In the genomic region with DNA sequence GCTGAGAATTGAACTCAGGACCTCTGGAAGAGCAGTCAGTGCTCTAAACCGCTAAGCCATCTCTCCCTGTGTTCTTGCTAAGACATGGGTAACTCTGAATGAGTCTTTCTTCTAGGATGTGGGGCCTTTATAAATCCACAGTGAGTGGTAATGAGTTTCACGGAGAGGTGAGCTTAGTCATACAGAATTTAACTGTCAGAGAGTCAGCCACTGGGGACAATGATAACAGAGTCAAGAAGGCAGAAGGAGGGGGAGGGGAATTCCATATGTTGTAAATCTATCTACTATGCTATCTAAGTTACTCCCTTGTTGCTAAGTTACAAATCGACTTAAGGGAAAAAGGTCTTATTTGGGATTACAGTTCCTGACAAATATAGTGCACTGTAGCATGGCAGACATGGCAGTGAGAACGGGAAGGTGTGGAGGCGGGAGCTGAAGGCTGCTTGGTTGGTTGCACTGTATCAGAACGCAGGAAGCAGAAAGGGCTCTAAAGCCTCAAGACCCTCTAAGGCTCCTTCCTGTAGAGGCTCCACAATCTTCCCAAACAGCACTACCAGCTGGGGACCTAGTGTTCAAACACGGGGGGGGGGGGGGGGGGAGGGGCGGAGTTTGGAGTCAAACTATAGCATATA, we compare ENCODE assay signal across 12 mouse cellular contexts. TPM values are rescaled to one million over a fixed set of nuclear protein-coding genes. Genes with fewer than 3 reads are reported as not detected.
DNase-seq lines count a peak whose midpoint lies in the region; ATAC-seq and TF ChIP-seq lines count a peak whose summit lies in the region.
"Had no signal": no experiment of that assay in that cellular context is flagged by ENCODE, and none has a peak within 500 bp of the region (broad histone marks: within the 10 kb centered on the region; RNA-seq: fewer than 3 reads in every experiment).

No protein-coding gene starts in this region.

- no peak for TF ChIP-seq EP300 in ES-Bruce4 (IDR thresholded peaks at IDR 0.05; ENCODE audit: insufficient read depth, low read depth, low read length)

- no peak overlapping the region for H3K27ac ChIP-seq in embryonic facial prominence, embryonic 11.5 days (replicated peaks; ENCODE audit: low read depth, low read length)
- no peak overlapping the region for H3K27ac ChIP-seq in embryonic facial prominence, embryonic 10.5 days (replicated peaks)
- peak overlapping the region; percentile 34; the same call in 1 of the 2 replicates for H3K27ac ChIP-seq in ES-Bruce4 (ENCODE audit: insufficient read depth, low read length)
- H3K27ac ChIP-seq in hindbrain, embryonic 11.5 days (ENCODE audit: low read depth, low read length), result no peak overlapping the region
- no peak overlapping the region for H3K27ac ChIP-seq in midbrain, embryonic 13.5 days

- no peaks in the 10 kb centered on the region for H3K27me3 ChIP-seq in embryonic facial prominence, embryonic 11.5 days (ENCODE audit: control insufficient read depth, insufficient read depth, low read length)
- H3K27me3 ChIP-seq in embryonic facial prominence, embryonic 10.5 days (replicated peaks; ENCODE audit: low read depth, poor library complexity, severe bottlenecking), result 0 out of 2 replicates have a peak, but pooled peaks cover 3% of the 10 kb centered on the region
- H3K27me3 ChIP-seq in ES-Bruce4 (ENCODE audit: control insufficient read depth, insufficient read depth, low read length, poor library complexity, severe bottlenecking), result no peaks in the 10 kb centered on the region
- H3K27me3 ChIP-seq in hindbrain, embryonic 11.5 days (ENCODE audit: control insufficient read depth, insufficient read depth, low read length), result no peaks in the 10 kb centered on the region
- H3K27me3 ChIP-seq in midbrain, embryonic 13.5 days, result no peaks in the 10 kb centered on the region
- H3K27me3 ChIP-seq: heart, embryonic 12.5 days had no signal

- ATAC-seq in embryonic facial prominence, embryonic 11.5 days (replicated peaks; ENCODE audit: insufficient number of reproducible peaks, low FRiP score, low TSS enrichment, low read depth), result peak; percentile 41; the same call in 1 of the 2 replicates
- ATAC-seq in hindbrain, embryonic 11.5 days (ENCODE audit: low FRiP score), result peak; percentile 43; the same call in 1 of the 2 replicates
- ATAC-seq in midbrain, embryonic 13.5 days, result 0 out of 2 replicates have a peak, but pooled peaks have one; percentile 17

- intact Hi-C loops in heart, postnatal 10 days (cut with DNase I), result loop anchor here (5.0 kb wide), 1 partner anchor 122 kb away; no protein-coding TSS in a partner anchor

- no peaks in the 10 kb centered on the region for H3K36me3 ChIP-seq in embryonic facial prominence, embryonic 11.5 days (replicated peaks; ENCODE audit: control insufficient read depth, insufficient read depth, low read depth, low read length)
- H3K36me3 ChIP-seq in embryonic facial prominence, embryonic 10.5 days (replicated peaks), result no peaks in the 10 kb centered on the region
- no peaks in the 10 kb centered on the region for H3K36me3 ChIP-seq in ES-Bruce4 (ENCODE audit: control insufficient read depth, insufficient read depth, low read length, poor library complexity, severe bottlenecking)
- no peaks in the 10 kb centered on the region for H3K36me3 ChIP-seq in hindbrain, embryonic 11.5 days (ENCODE audit: control insufficient read depth, insufficient read depth, low read length)
- H3K36me3 ChIP-seq in midbrain, embryonic 13.5 days, result no peaks in the 10 kb centered on the region
- H3K36me3 ChIP-seq: heart, embryonic 12.5 days had no signal

- 53% methylated on average over 8 of the region's 8 CpGs for WGBS in embryonic facial prominence, embryonic 11.5 days
- 67% methylated on average over 8 of the region's 8 CpGs for WGBS in embryonic facial prominence, embryonic 10.5 days
- 66% methylated on average over 6 of the region's 8 CpGs for WGBS in hindbrain, embryonic 11.5 days
- WGBS in midbrain, embryonic 13.5 days, result 64% methylated on average over 8 of the region's 8 CpGs

- no peaks in the 10 kb centered on the region for H3K4me1 ChIP-seq in embryonic facial prominence, embryonic 11.5 days (ENCODE audit: control insufficient read depth, insufficient read depth, low read length)
- H3K4me1 ChIP-seq in embryonic facial prominence, embryonic 10.5 days, result peaks cover 20% of the 10 kb centered on the region
- H3K4me1 ChIP-seq in ES-Bruce4 (ENCODE audit: control insufficient read depth, insufficient read depth, low read length), result peaks cover 3% of the 10 kb centered on the region
- H3K4me1 ChIP-seq in hindbrain, embryonic 11.5 days (replicated peaks; ENCODE audit: control insufficient read depth, insufficient read depth, low read length), result no peaks in the 10 kb centered on the region
- H3K4me1 ChIP-seq in midbrain, embryonic 13.5 days (replicated peaks), result peaks cover 9% of the 10 kb centered on the region

- H3K4me3 ChIP-seq in embryonic facial prominence, embryonic 11.5 days (ENCODE audit: low read depth, low read length), result no peak overlapping the region
- H3K4me3 ChIP-seq in embryonic facial prominence, embryonic 10.5 days, result no peak overlapping the region
- H3K4me3 ChIP-seq in ES-Bruce4 (ENCODE audit: low read depth, low read length), result no peak overlapping the region
- no peak overlapping the region for H3K4me3 ChIP-seq in hindbrain, embryonic 11.5 days (ENCODE audit: low read depth, low read length)
- no peak overlapping the region for H3K4me3 ChIP-seq in midbrain, embryonic 13.5 days (replicated peaks)
- H3K4me3 ChIP-seq: erythroblast, embryonic 14.5 days; heart, embryonic 12.5 days had no signal

- no peak overlapping the region for H3K9ac ChIP-seq in embryonic facial prominence, embryonic 11.5 days (replicated peaks; ENCODE audit: low read length)
- H3K9ac ChIP-seq in ES-Bruce4 (ENCODE audit: low read depth, poor library complexity, severe bottlenecking), result no peak overlapping the region
- H3K9ac ChIP-seq in hindbrain, embryonic 11.5 days (ENCODE audit: low read depth, low read length), result no peak overlapping the region
- no peak overlapping the region for H3K9ac ChIP-seq in midbrain, embryonic 13.5 days (replicated peaks)
- H3K9ac ChIP-seq: heart, embryonic 12.5 days had no signal

- no peaks in the 10 kb centered on the region for H3K9me3 ChIP-seq in embryonic facial prominence, embryonic 11.5 days (replicated peaks; ENCODE audit: control insufficient read depth, low read length)
- H3K9me3 ChIP-seq in embryonic facial prominence, embryonic 10.5 days, result no peaks in the 10 kb centered on the region
- H3K9me3 ChIP-seq in ES-Bruce4 (replicated peaks; ENCODE audit: control insufficient read depth, insufficient read depth, low read length, poor library complexity, severe bottlenecking), result no peaks in the 10 kb centered on the region
- no peaks in the 10 kb centered on the region for H3K9me3 ChIP-seq in hindbrain, embryonic 11.5 days (ENCODE audit: control insufficient read depth, low read length)
- H3K9me3 ChIP-seq in midbrain, embryonic 13.5 days, result no peaks in the 10 kb centered on the region
- H3K9me3 ChIP-seq: heart, embryonic 12.5 days had no signal

- no peak for TF ChIP-seq POLR2A in ES-Bruce4 (IDR thresholded peaks at IDR 0.05; ENCODE audit: insufficient read depth, low read length)

- H3K4me2 ChIP-seq in embryonic facial prominence, embryonic 11.5 days (ENCODE audit: low read depth, low read length), result no peak overlapping the region
- no peak overlapping the region for H3K4me2 ChIP-seq in hindbrain, embryonic 11.5 days (replicated peaks; ENCODE audit: low read depth, low read length)
- H3K4me2 ChIP-seq in midbrain, embryonic 13.5 days (replicated peaks), result no peak overlapping the region
- H3K4me2 ChIP-seq: heart, embryonic 12.5 days had no signal

- peak; percentile 43 for DNase-seq in embryonic facial prominence, embryonic 11.5 days (ENCODE audit: low spot score)
- no peak for DNase-seq in embryonic facial prominence, embryonic 10.5 days (ENCODE audit: low spot score)
- no peak for DNase-seq in hindbrain, embryonic 11.5 days (ENCODE audit: low spot score)
- DNase-seq in heart, postnatal 10 days, result no peak
- no peak for DNase-seq in spleen, postnatal 14 days (ENCODE audit: low spot score in 2 of 2)
- DNase-seq in heart, adult 11 months, result no peak
- DNase-seq: kidney, postnatal 25 days; left cerebral cortex, postnatal 4 days had no signal

- TF ChIP-seq CTCF in ES-Bruce4 (IDR thresholded peaks at IDR 0.05; ENCODE audit: low read depth, low read length), result no peak

RNA-seq across cellular contexts. Expression of gene Pdpn, which starts 39.5 kb away (rescaled TPM):
- 44.9 and 46.9 TPM in 2 replicates for polyA plus RNA-seq in embryonic facial prominence, embryonic 11.5 days (2014; fragmentation: Nextera tagmentation; extraction: Ambion mirVana)
- polyA plus RNA-seq in embryonic facial prominence, embryonic 10.5 days (2016; fragmentation: Nextera tagmentation; extraction: Ambion mirVana), result 38.0 and 43.0 TPM in 2 replicates
- 179 and 198 TPM in 2 replicates for polyA plus RNA-seq in ES-Bruce4 (2011; ENCODE audit: insufficient read depth, insufficient read length, low read depth, missing spikeins)
- 134 and 135 TPM in 2 replicates for polyA plus RNA-seq in hindbrain, embryonic 11.5 days (2014; fragmentation: Nextera tagmentation; extraction: Ambion mirVana)
- polyA plus RNA-seq in midbrain, embryonic 13.5 days (2015; fragmentation: Nextera tagmentation; extraction: Ambion mirVana), result 70.8 and 72.5 TPM in 2 replicates
- total RNA-seq in heart, postnatal 10 days (2021), result 10 to 100 TPM; 10.1 to 12.9 TPM
- polyA plus RNA-seq: erythroblast, embryonic 14.5 days had no signal

RNA-seq across cellular contexts. Expression of gene Prdm2, which starts 47.0 kb away (rescaled TPM):
- 11.5 and 13.2 TPM in 2 replicates for polyA plus RNA-seq in embryonic facial prominence, embryonic 11.5 days (2014; fragmentation: Nextera tagmentation; extraction: Ambion mirVana)
- 16.8 and 17.4 TPM in 2 replicates for polyA plus RNA-seq in embryonic facial prominence, embryonic 10.5 days (2016; fragmentation: Nextera tagmentation; extraction: Ambion mirVana)
- 34.9 and 38.2 TPM in 2 replicates for polyA plus RNA-seq in ES-Bruce4 (2011; ENCODE audit: insufficient read depth, insufficient read length, low read depth, missing spikeins)
- 16.5 and 20.7 TPM in 2 replicates for polyA plus RNA-seq in hindbrain, embryonic 11.5 days (2014; fragmentation: Nextera tagmentation; extraction: Ambion mirVana)
- polyA plus RNA-seq in midbrain, embryonic 13.5 days (2015; fragmentation: Nextera tagmentation; extraction: Ambion mirVana), result 18.3 and 21.2 TPM in 2 replicates
- 10 to 100 TPM; 20.6 to 23.7 TPM for total RNA-seq in heart, postnatal 10 days (2021)
